Mouse (Mus musculus): ENCODE data around the gene Chst14.

DNA sequence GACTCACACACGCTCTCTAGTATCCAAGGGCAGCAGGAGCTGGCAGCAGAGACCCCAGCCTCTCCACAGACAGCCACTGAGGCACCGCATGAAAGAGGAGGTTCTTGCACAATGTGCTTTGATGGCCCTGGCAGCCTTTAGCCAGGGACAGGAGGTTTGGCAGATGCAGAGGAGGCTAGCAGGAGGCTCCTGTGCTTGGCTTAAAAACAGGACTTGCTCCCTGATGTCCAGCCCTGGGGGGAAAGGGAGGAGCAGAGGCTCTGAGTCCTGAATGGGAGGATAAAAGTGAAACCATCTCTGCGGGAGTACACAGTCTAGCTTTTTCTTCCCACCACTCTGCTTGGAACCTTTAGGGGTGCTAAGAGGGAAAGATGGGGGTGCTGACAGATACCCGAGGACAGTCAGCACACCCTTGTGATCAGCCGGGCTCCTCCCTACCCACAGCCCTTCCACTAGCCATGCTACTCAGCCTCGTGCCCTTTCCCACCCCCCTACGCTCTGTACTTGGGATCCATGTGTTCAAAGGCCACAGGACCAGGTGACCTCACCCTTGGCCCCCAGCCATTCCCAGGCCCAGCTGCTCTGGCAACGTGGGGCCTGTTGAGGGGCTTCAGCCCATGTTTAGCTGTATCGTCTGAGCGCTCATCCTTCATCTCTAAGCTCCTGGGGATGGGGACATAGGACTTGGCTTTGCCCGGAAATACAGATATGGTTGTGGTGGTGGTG lies 12.6 kb upstream of the Chst14 start:
- TF ChIP-seq CTCF (IDR thresholded peaks at IDR 0.05; ENCODE audit: extremely low read depth, insufficient read depth, insufficient read length, insufficient replicate concordance) (no peak), POLR2A (IDR thresholded peaks at IDR 0.05; ENCODE audit: low read depth, low read length) (no peak)

Data from spleen, adult 2 months (tissue).